Mouse (Mus musculus): ENCODE results near the gene Apba3.

DNA sequence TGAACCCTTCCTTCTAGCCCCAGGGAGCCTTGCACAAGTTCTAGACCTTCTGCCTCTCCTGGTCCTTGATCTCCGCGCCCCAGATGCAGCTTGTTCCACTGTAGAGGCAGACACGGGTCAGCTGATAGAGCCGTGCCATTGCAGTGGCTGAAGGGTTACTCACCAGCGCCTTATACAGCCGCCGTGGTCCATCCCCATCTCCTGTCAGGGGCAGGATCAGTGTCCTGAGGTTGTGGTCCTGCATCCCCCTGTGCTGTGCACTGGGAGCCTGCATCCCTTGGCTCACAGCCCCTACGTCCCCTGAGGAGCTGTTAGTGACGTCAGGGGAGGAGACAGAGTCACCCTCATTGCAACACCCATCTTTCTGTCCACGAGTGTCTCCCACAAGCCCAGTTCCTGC is 36.5 kb downstream of the Apba3 start:
- TF ChIP-seq CTCF (IDR thresholded peaks at IDR 0.05; ENCODE audit: control insufficient read depth, insufficient read depth, low read length) (no peak), POLR2A (IDR thresholded peaks at IDR 0.05; ENCODE audit: borderline replicate concordance, control insufficient read depth, low read depth, low read length) (no peak)
